Mouse (Mus musculus) limb, embryonic 13.5 days (tissue): ENCODE data around the gene Hoxa10. TPM values are rescaled to one million over a fixed set of nuclear protein-coding genes. Genes with fewer than 3 reads are reported as not detected.

Experiments used
- ATAC-seq: fragments of 200-750 bp; cut with Nextera tagmentation; 2 replicates; pipeline ENCODE4 v1.8.0; 2017; ENCODE audit warnings: low read depth, moderate number of reproducible peaks, moderate TSS enrichment; ENCODE audit not compliant: low FRiP score
- H3K27ac ChIP-seq: fragments of 300-500 bp; sonication (generic); 2 replicates; pipeline ENCODE4 v1.5.1; 2015; ENCODE audit warnings: inconsistent platforms, mild to moderate bottlenecking, moderate library complexity
- H3K27me3 ChIP-seq: fragments of 300-500 bp; sonication (generic); 2 replicates; pipeline ENCODE4 v1.6.1; 2015; ENCODE audit warnings: mild to moderate bottlenecking, inconsistent platforms
- H3K36me3 ChIP-seq: fragments of 300-500 bp; sonication (generic); 2 replicates; pipeline ENCODE4 v1.6.1; 2015; ENCODE audit warnings: inconsistent platforms, mild to moderate bottlenecking, moderate library complexity
- H3K4me1 ChIP-seq: fragments of 300-500 bp; sonication (generic); 2 replicates; pipeline ENCODE4 v1.6.1; 2015; ENCODE audit warnings: inconsistent platforms
- H3K4me2 ChIP-seq: fragments of 300-500 bp; sonication (generic); replicated peaks from 2 replicates; pipeline ENCODE4 v1.6.1; 2015; ENCODE audit warnings: inconsistent platforms, mild to moderate bottlenecking, moderate library complexity
- H3K4me3 ChIP-seq: fragments of 300-500 bp; sonication (generic); 2 replicates; pipeline ENCODE4 v1.5.1; 2015; ENCODE audit warnings: moderate library complexity, mild to moderate bottlenecking, inconsistent platforms
- H3K9ac ChIP-seq: fragments of 300-500 bp; sonication (generic); 2 replicates; pipeline ENCODE4 v1.6.1; 2015; ENCODE audit warnings: mild to moderate bottlenecking, inconsistent platforms
- H3K9me3 ChIP-seq: fragments of 300-500 bp; sonication (generic); 2 replicates; pipeline ENCODE4 v1.6.1; 2016; ENCODE audit warnings: inconsistent platforms
- WGBS: fragments of 180-500 bp; shearing (Covaris S2); methylation state at CpG from one replicate; pipeline ENCODE4 v1.1.7; 2015; 5-methylcytosine and 5-hydroxymethylcytosine counted together
- polyA plus RNA-seq: library from polyadenylated mRNA; unstranded; fragments of >200 nt; fragmentation: Nextera tagmentation; extraction: Ambion mirVana; gene quantifications from 2 replicates; pipeline ENCODE4 v1.2.1, GENCODE M21; 2015

Gene Hoxa10
- polyA plus RNA-seq, 1 experiment from 2014 or later, result 207 TPM

GRCm38 (mm10) chr6:52270494-52271480 lies 30.1 kb upstream of the Hoxa10 start:
- H3K9ac ChIP-seq, result no peak overlapping the region
- no peaks in the 10 kb centered on the region for H3K9me3 ChIP-seq
- WGBS, result 4% methylated on average over 23 of the region's 23 CpGs
- H3K27me3 ChIP-seq, result peaks cover 78% of the 10 kb centered on the region
- peak overlapping the region; percentile 45 for H3K4me2 ChIP-seq
- no peak overlapping the region for H3K4me3 ChIP-seq
- peak; percentile 10; the same call in 1 of the 2 replicates for ATAC-seq
- H3K36me3 ChIP-seq, result no peaks in the 10 kb centered on the region
- no peak overlapping the region for H3K27ac ChIP-seq
- H3K4me1 ChIP-seq, result peaks cover 67% of the 10 kb centered on the region

- Histone ChIP-seq H3K27ac (no peak overlapping the region), H3K27me3 (peaks cover 66% of the 10 kb centered on the region), H3K4me2 (peak overlapping the region; percentile 52), H3K9me3 (no peaks in the 10 kb centered on the region), H3K4me1 (peaks cover 56% of the 10 kb centered on the region), H3K4me3 (no peak overlapping the region), H3K9ac (0 out of 2 replicates have a peak overlapping the region, but pooled peaks have one; percentile 48), H3K36me3 (no peaks in the 10 kb centered on the region)
- WGBS, result 22% methylated on average over 3 of the region's 3 CpGs
- no peak for ATAC-seq
Observed at GRCm38 (mm10) chr6:52268756-52269155, 28.1 kb upstream of the Hoxa10 start.

- H3K27ac ChIP-seq, result no peak overlapping the region
- H3K4me3 ChIP-seq, result peak overlapping the region; percentile 16
- H3K36me3 ChIP-seq, result no peaks in the 10 kb centered on the region
- no peak for ATAC-seq
- H3K9me3 ChIP-seq, result no peaks in the 10 kb centered on the region
- WGBS, result 20% methylated on average over 7 of the region's 7 CpGs
- peak overlapping the region; percentile 52 for H3K4me2 ChIP-seq
- peaks cover 52% of the 10 kb centered on the region for H3K4me1 ChIP-seq
- peaks cover 62% of the 10 kb centered on the region for H3K27me3 ChIP-seq
- peak overlapping the region; percentile 48; the same call in 1 of the 2 replicates for H3K9ac ChIP-seq
Observed at GRCm38 (mm10) chr6:52268341-52268740, 27.7 kb upstream of the Hoxa10 start.

GRCm38 (mm10) chr6:52267691-52268090 lies 27.0 kb upstream of the Hoxa10 start:
- Histone ChIP-seq H3K4me2 (peak overlapping the region; percentile 52), H3K9me3 (no peaks in the 10 kb centered on the region), H3K9ac (peak overlapping the region; percentile 48; the same call in 1 of the 2 replicates), H3K27ac (peak overlapping the region; percentile 15; the same call in 1 of the 2 replicates), H3K4me3 (peak overlapping the region; percentile 16), H3K36me3 (no peaks in the 10 kb centered on the region), H3K27me3 (peaks cover 57% of the 10 kb centered on the region), H3K4me1 (peaks cover 46% of the 10 kb centered on the region)
- WGBS, result 5% methylated on average over 3 of the region's 3 CpGs
- no peak for ATAC-seq

- Histone ChIP-seq H3K9me3 (no peaks in the 10 kb centered on the region), H3K4me2 (peak overlapping the region; percentile 69), H3K36me3 (no peaks in the 10 kb centered on the region), H3K27ac (no peak overlapping the region), H3K4me3 (peak overlapping the region; percentile 95; the same call in 1 of the 2 replicates), H3K27me3 (peaks cover 54% of the 10 kb centered on the region), H3K9ac (peak overlapping the region; percentile 100; the same call in 1 of the 2 replicates), H3K4me1 (peaks cover 49% of the 10 kb centered on the region)
- 25% methylated on average over 5 of the region's 5 CpGs for WGBS
- ATAC-seq, result no peak
Observed at GRCm38 (mm10) chr6:52267221-52267620, 26.6 kb upstream of the Hoxa10 start.

- Histone ChIP-seq H3K9me3 (no peaks in the 10 kb centered on the region), H3K4me1 (peaks cover 55% of the 10 kb centered on the region), H3K4me2 (peak overlapping the region; percentile 69), H3K36me3 (no peaks in the 10 kb centered on the region), H3K27ac (peak overlapping the region; percentile 97), H3K9ac (peak overlapping the region; percentile 100), H3K4me3 (peak overlapping the region; percentile 95), H3K27me3 (peaks cover 56% of the 10 kb centered on the region)
- ATAC-seq, result no peak
- WGBS, result 3% methylated on average over 9 of the region's 9 CpGs
Observed at GRCm38 (mm10) chr6:52266666-52266985, 26.0 kb upstream of the Hoxa10 start.

GRCm38 (mm10) chr6:52265913-52266665 lies 25.4 kb upstream of the Hoxa10 start:
- peak overlapping the region; percentile 97 for H3K27ac ChIP-seq
- 2% methylated on average over 19 of the region's 19 CpGs for WGBS
- H3K27me3 ChIP-seq, result peaks cover 54% of the 10 kb centered on the region
- peak overlapping the region; percentile 100 for H3K9ac ChIP-seq
- ATAC-seq, result 0 out of 2 replicates have a peak, but pooled peaks have one; percentile 2
- peaks cover 56% of the 10 kb centered on the region for H3K4me1 ChIP-seq
- peak overlapping the region; percentile 95 for H3K4me3 ChIP-seq
- H3K4me2 ChIP-seq, result peak overlapping the region; percentile 69
- H3K36me3 ChIP-seq, result no peaks in the 10 kb centered on the region
- no peaks in the 10 kb centered on the region for H3K9me3 ChIP-seq

GRCm38 (mm10) chr6:52265306-52265912 lies 24.8 kb upstream of the Hoxa10 start:
- H3K4me3 ChIP-seq, result peak overlapping the region; percentile 95
- no peaks in the 10 kb centered on the region for H3K9me3 ChIP-seq
- H3K4me2 ChIP-seq, result peak overlapping the region; percentile 69
- peak overlapping the region; percentile 97 for H3K27ac ChIP-seq
- ATAC-seq, result no peak
- H3K9ac ChIP-seq, result peak overlapping the region; percentile 100
- peaks cover 49% of the 10 kb centered on the region for H3K27me3 ChIP-seq
- peaks cover 50% of the 10 kb centered on the region for H3K4me1 ChIP-seq
- no peaks in the 10 kb centered on the region for H3K36me3 ChIP-seq
- WGBS, result 1% methylated on average over 18 of the region's 18 CpGs

GRCm38 (mm10) chr6:52264106-52264790 lies 23.6 kb upstream of the Hoxa10 start:
- no peaks in the 10 kb centered on the region for H3K36me3 ChIP-seq
- peak overlapping the region; percentile 69 for H3K4me2 ChIP-seq
- peak overlapping the region; percentile 97 for H3K27ac ChIP-seq
- 7% methylated on average over 5 of the region's 5 CpGs for WGBS
- H3K9me3 ChIP-seq, result no peaks in the 10 kb centered on the region
- no peak for ATAC-seq
- H3K4me3 ChIP-seq, result peak overlapping the region; percentile 95
- peak overlapping the region; percentile 100 for H3K9ac ChIP-seq
- H3K4me1 ChIP-seq, result peaks cover 46% of the 10 kb centered on the region
- H3K27me3 ChIP-seq, result peaks cover 37% of the 10 kb centered on the region

- H3K9ac ChIP-seq, result peak overlapping the region; percentile 100
- peaks cover 27% of the 10 kb centered on the region for H3K27me3 ChIP-seq
- peaks cover 39% of the 10 kb centered on the region for H3K4me1 ChIP-seq
- peak overlapping the region; percentile 69 for H3K4me2 ChIP-seq
- peak overlapping the region; percentile 95 for H3K4me3 ChIP-seq
- H3K27ac ChIP-seq, result peak overlapping the region; percentile 97
- no peaks in the 10 kb centered on the region for H3K9me3 ChIP-seq
- no peak for ATAC-seq
- 4% methylated on average over 6 of the region's 6 CpGs for WGBS
- no peaks in the 10 kb centered on the region for H3K36me3 ChIP-seq
Observed at GRCm38 (mm10) chr6:52263321-52263585, 22.6 kb upstream of the Hoxa10 start.
